Mouse (Mus musculus) thymus, postnatal 0 days (tissue): ENCODE results near the gene Otogl. TPM values are rescaled to one million over a fixed set of nuclear protein-coding genes. Genes with fewer than 3 reads are reported as not detected.

Source experiments
- DNase-seq: peaks from one replicate; pipeline ENCODE4 v3.0.0-alpha.2; 2015; ENCODE audit warnings: low spot score
- polyA plus RNA-seq: library from polyadenylated mRNA; unstranded; fragments of >200 nt; fragmentation: Nextera tagmentation; extraction: Ambion mirVana; gene quantifications from 2 replicates; pipeline ENCODE4 v1.2.1, GENCODE M21; 2015

Otogl gene
- polyA plus RNA-seq, 1 experiment from 2014 or later = 0.04 TPM

GRCm38 (mm10) chr10:107906453-107906852 lies 5.5 kb downstream of the Otogl start:
- no peak for DNase-seq

GRCm38 (mm10) chr10:107905274-107906034 lies 6.5 kb downstream of the Otogl start:
- no peak for DNase-seq

DNA sequence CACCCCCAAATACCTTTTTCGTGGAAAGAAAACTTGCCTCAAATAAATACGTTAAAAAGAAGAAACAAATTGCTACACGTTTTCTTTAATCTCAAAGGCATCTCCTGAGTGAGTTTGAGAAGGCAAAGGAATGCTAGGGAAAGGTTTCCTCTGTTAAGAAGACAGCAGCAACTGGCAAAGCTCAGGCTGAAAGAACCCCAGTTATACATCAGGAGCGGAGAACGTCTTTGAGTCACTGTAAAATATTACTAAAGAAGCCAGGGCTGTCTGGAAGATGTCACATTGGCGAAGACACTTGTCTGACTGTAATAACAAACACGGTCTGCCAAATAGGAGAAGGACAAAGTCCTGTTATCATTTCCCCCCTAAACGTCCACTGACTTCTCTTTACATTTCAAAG lies 10.0 kb downstream of the Otogl start:
- DNase-seq = no peak

GRCm38 (mm10) chr10:107901204-107901879 lies 10.6 kb downstream of the Otogl start:
- DNase-seq = no peak

DNA sequence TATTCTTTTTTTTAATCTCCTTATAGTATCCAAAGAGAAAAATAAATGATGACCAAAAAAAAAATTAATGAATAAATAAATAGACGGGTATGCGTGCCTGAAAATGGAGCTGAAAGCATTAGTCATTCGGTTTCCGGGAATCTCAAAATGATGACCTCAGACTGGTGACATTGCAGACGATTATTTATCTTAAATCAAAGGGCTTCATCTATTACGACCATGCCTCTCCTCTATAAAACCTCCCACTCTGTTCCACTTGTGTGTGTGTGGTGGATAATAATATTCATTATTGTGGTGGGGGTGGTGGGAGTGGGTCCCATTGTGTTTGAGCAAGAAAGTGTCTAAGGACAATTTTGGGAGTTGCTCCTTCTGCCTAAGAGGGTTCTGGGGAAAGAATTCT lies 12.0 kb downstream of the Otogl start:
- no peak for DNase-seq

- no peak for DNase-seq
Measured at GRCm38 (mm10) chr10:107896158-107896557, 15.8 kb downstream of the Otogl start.

DNA sequence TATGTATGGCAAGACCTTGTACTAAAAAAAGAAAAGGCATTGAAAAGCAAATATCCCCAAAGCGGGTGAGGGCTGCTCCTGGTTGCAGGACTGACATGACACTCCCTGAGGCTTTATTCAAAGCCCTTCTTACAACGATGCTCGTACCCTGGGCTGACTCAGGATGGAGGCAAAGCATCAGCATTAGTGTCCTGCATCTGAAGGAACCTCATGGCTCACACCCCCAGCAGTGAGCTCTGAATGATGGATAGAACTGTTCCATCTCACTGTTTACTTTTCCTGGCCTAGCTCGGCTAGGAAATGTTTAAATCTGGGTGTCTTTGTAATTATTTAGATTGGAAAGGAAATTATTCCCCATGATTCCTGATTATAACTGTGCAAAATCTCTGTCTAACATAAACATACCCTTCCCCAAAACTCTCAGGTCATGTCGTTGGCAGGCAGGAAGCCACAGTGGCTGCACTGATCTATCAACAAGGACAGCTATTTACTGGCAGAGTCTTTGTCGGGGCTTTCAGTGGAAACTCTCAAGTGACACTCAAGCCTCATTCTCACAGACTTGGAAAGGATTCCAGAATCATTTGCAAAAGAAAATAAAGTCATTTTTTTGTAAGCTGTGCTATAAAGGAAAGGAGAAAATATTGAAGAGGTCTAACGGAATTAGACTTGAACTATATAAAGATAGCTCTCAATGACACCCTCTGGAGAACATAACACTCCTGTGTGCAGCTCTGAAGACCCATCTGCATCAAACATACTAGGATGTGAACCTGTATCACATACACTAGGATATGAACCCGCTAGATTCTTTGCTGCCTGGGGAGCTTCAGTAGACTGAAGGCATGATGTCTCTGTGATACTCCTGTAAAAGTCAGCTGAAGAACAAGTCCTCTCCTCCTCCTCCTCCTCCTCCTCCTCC lies 17.0 kb downstream of the Otogl start:
- DNase-seq = no peak

DNA sequence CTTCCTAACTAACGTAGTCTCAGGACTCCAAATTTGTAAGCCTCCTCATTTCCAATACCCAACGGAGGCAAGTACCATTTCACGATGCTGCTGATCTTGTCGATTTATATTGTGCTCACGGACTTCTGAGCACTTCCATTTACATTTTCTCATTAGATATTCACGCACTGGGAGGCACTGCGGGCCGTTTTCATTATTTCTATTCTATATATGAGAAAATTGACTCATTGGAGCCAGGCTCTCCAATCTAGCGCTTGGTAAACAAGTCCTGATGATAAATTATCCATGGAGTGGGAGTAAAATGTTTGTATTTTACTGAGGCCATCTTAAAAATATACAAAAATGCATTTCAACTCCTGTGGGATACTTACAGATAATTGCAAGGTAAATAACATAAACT lies 21.5 kb downstream of the Otogl start:
- DNase-seq = no peak

DNA sequence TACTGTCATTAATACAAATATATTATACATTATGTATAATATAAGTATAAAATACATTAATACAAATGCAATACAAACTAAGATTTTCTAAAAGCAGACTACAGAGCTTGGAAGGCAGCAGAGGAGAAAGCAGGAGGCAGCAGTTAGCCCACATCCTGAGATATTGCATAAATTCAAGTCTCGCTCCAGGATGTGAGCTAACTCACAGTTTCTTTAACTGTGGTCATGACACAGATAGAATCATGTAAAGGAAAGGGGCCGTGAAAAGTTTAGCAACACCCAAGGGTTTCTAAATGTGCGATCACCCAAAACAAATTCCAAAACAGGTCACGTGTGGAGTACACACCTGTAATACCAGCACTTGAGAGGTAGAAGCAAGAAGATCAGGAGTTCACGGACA lies 39.4 kb downstream of the Otogl start:
- DNase-seq = peak; percentile 25

DNA sequence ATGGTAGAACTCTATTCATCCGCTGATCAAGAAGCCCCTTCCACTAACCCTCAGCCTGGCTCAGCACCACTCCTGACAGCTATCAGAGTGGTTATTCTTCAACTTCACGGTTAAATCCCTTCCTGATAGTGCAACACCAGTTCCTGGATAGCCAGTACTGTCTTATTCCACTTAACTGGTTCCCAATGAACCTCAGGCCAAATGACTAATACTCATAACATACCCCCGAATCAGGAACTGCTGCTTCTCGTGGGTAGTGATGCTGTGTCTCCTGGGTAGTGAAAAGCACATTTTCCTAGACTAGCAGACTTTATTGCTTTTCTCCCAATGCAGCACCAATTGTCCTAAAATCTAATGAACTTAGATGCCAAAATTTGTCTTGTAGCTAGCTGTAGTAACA lies 39.8 kb downstream of the Otogl start:
- DNase-seq = no peak

GRCm38 (mm10) chr10:107870540-107870939 lies 41.4 kb downstream of the Otogl start:
- no peak for DNase-seq

DNA sequence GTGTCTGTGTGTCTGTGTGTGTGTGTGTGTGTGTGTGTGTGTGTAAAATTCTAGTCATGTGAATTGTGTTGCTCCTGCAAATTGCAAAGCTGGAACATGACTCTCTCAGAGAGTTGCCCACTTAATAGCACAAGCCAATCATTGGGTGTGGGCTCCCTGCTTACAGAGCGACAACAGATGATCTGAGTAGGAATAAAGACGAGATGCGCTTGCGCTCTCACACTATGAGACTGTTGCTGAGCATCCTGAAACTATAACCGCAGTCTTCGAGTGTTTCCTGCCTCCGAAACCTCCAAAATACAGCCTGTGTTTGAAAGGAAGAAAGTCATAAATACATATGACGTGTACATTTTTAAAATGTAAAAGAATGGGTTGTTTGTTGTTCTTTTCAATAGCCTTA lies 43.0 kb downstream of the Otogl start:
- no peak for DNase-seq

DNA sequence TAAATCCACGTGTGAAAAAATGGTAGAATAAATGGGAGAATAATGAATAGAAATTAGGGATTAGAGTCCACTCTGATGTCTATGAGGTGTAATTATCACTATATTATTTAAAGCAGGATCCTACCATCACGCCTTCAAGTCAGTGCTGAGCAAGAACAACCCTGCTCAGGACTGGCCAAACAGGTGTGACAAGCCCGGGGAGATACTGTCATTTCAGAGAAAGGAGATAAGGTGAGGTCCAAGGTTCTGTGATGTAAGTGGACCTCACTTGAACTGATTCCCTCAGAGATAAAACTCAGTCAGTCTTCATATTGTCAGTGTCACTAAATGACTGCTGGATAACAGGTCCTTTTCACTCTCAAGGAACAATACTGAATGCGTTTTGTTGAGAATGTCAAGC lies 44.5 kb downstream of the Otogl start:
- DNase-seq = no peak

- DNase-seq = no peak
Measured at GRCm38 (mm10) chr10:107860235-107860917, 51.6 kb downstream of the Otogl start.

DNA sequence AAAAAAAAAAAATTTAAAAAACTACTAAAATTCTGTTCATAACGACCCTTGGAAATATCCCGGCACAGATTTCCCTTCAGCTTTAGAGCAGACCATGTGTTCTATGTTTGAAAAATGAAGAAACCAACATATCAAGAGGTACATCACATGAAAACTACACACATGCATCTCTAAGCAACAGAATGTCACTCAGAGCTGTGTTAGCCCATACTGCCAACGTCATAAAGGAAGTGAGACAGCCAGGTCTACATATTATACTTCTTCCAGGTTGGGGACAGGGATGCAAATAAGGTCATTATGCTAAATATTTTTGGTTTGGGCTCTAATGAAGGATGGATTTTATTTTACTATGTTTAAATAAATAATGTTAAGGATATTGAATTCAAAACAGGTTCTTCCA lies 52.7 kb downstream of the Otogl start:
- no peak for DNase-seq

DNA sequence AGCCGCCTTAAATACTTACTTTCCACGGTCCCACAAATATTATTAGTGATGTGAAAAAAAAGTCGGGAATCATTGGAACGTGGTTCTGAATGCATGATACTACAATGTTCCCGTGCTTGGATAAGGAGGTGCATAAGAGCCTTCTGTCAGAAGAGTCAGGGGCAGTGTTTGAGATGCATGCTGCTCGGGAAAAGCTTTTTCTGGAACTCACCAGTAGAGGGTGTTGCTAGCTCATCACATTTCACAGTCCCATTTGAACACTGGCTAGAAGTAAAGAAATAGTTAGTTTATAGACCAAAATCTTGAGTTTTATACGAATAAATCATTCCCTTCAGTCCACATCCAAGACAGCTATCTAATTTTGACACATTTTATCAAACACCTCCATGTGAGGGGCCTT lies 53.2 kb downstream of the Otogl start:
- DNase-seq = peak; percentile 30

GRCm38 (mm10) chr10:107844906-107845305 lies 67.0 kb downstream of the Otogl start:
- DNase-seq = no peak

- no peak for DNase-seq
Measured at GRCm38 (mm10) chr10:107834452-107835239, 77.3 kb downstream of the Otogl start.

- DNase-seq = no peak
Measured at GRCm38 (mm10) chr10:107829151-107829550, 82.8 kb downstream of the Otogl start.

DNA sequence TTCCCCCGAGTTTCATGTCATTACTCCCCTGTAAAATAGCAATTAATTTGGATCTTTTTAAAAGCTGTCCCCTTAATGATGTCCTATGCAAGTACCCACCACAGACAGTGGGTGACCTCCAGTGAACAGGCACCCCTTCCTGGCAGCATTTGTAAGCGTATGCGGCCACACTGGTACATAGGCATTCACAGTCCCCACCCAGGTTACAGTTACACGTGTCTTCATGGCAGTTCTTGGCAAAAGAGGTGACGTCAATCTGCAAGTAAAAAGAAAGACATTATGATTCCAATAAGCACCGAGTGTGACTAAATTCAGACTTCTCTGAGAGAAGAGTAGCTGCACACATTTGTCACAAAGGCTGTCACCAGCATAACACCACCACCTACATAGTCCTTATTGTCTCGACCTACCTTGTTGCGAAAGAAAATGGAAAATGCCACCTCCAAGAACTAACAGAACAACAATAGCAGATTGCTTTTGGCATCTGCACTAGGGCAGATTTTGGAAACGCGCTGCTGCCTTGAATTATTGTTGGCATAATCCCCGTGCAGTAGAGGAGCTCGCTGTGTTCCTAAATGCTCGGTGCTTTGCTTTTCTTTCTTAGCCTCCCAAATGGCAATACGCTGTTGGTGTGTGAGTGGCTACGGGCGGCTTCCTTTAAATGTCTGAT lies 98.0 kb downstream of the Otogl start:
- DNase-seq = no peak
